Mouse (Mus musculus): Measurements from ENCODE around the gene Slc25a27.

- no peak for TF ChIP-seq POLR2A (IDR thresholded peaks at IDR 0.05; ENCODE audit: low read depth, low read length)
- TF ChIP-seq CTCF (IDR thresholded peaks at IDR 0.05; ENCODE audit: extremely low read depth, insufficient read depth, insufficient read length, insufficient replicate concordance), result no peak
Measured at GRCm38 (mm10) chr17:43629496-43630426, 37.3 kb downstream of the Slc25a27 start, which contains the start of gene Tdrd6.
